Mouse (Mus musculus) heart, postnatal 10 days (tissue): ENCODE results near the gene Sh2d5. TPM values are rescaled to one million over a fixed set of nuclear protein-coding genes. Genes with fewer than 3 reads are reported as not detected.

Source experiments
- total RNA-seq, 2 experiments: library from RNA; stranded (reverse); gene quantifications; 2 replicates each; pipeline ENCODE4 v1.2.3; 2021

The Sh2d5 gene
- total RNA-seq, 2 experiments from 2014 or later: 0.17 TPM

Other genes starting within 250 kb of the Sh2d5 start
- gene Hp1bp3, start 34.1 kb upstream of the Sh2d5 start, total RNA-seq: 10 to 100 TPM; 90.3 to 99.5 TPM
- gene Kif17, start within 50 bp of the Sh2d5 start, total RNA-seq: under 1 TPM in 1 of 2 experiments, not detected in 1; 0.17 TPM
- gene Ddost, start 54.3 kb downstream of the Sh2d5 start, total RNA-seq: 10 to 100 TPM; 87.3 to 89.2 TPM
- gene Pink1, start 75.9 kb downstream of the Sh2d5 start, total RNA-seq: 100 to 1,000 TPM; 272 to 301 TPM
- gene Cda, start 117.6 kb downstream of the Sh2d5 start, total RNA-seq: 1 to 10 TPM; 4.5 to 6.7 TPM
- not detected for gene Fam43b, start 146.1 kb downstream of the Sh2d5 start, total RNA-seq
- 10 to 100 TPM; 70.6 to 72.2 TPM for gene Mul1, start 184.3 kb downstream of the Sh2d5 start, total RNA-seq
- gene Camk2n1, start 203.9 kb downstream of the Sh2d5 start, total RNA-seq: 10 to 100 TPM in 1 of 2 experiments, 1 to 10 TPM in 1; 9.8 to 10.1 TPM